Mouse (Mus musculus) heart, postnatal 10 days (tissue): ENCODE results near the gene Vmn2r60. TPM values are rescaled to one million over a fixed set of nuclear protein-coding genes. Genes with fewer than 3 reads are reported as not detected.
"Not testable (repeated sequence)": the region's sequence is repeated elsewhere in the genome, so short reads cannot be mapped to it uniquely, and the experiment has no call there.

Experiments
- DNase-seq, 2 experiments: peaks; one replicate each; pipeline ENCODE4 v3.0.0; 2021
- intact Hi-C: fragments of 180-260 bp; cut with DNase I; formaldehyde crosslinking; loops from one replicate; pipeline ENCODE4 v1.15.1; 2025
- total RNA-seq, 2 experiments: library from RNA; stranded (reverse); gene quantifications; 2 replicates each; pipeline ENCODE4 v1.2.3; 2021

Gene Vmn2r60
- not detected for total RNA-seq

- no peak for DNase-seq
- intact Hi-C loops: no loop called here
Observed at GRCm38 (mm10) chr7:42107470-42107869, at the start of gene Vmn2r60. TSS of gene Vmn2r60 (plus strand) at chr7:42107770.

- no peak for DNase-seq
- intact Hi-C loops: no loop called here
Observed at GRCm38 (mm10) chr7:42058923-42059322, 48.6 kb upstream of the Vmn2r60 start, which contains the start of gene Vmn2r59. TSS of gene Vmn2r59 (minus strand) at chr7:42059023.

- intact Hi-C loops, DNase-seq: not testable (repeated sequence)
Observed at GRCm38 (mm10) chr7:42107061-42107460, 509 bp upstream of the Vmn2r60 start.

Other genes starting within 250 kb of the Vmn2r60 start
- gene Vmn2r58, start 235.1 kb upstream of the Vmn2r60 start, total RNA-seq: not detected
- gene Vmn2r59, start 48.7 kb upstream of the Vmn2r60 start, total RNA-seq: not detected
- gene Vmn2r61, start 152.3 kb downstream of the Vmn2r60 start, total RNA-seq: not detected